Mouse (Mus musculus) liver, embryonic 14.5 days (tissue): ENCODE measurements at regions not wholly inside any gene's neighbourhood (a gene's known extent, or its start where the extent isn't known, plus 50 kb on each side); places are given as distances from the start of the nearest gene placed in this dataset.

Experiments used
- ATAC-seq: fragments of 200-750 bp; cut with Nextera tagmentation; 2 replicates; pipeline ENCODE4 v1.8.0; 2017; ENCODE audit warnings: moderate number of reproducible peaks, mild to moderate bottlenecking, moderate library complexity; ENCODE audit not compliant: insufficient read depth
- DNase-seq, 3 experiments: peaks; one replicate each; pipeline ENCODE4 v3.0.0-alpha.2; 2012 to 2013; ENCODE audit warnings: low read depth in 3 of 3, low spot score in 3 of 3
- H3K27ac ChIP-seq: fragments of 300-500 bp; sonication (generic); 2 replicates; pipeline ENCODE4 v1.5.1; 2014; ENCODE audit warnings: moderate library complexity, mild to moderate bottlenecking, control low read depth, inconsistent platforms
- H3K27me3 ChIP-seq: fragments of 300-500 bp; sonication (generic); 2 replicates; pipeline ENCODE4 v1.6.1; 2014; ENCODE audit warnings: mild to moderate bottlenecking, low read length, moderate library complexity; ENCODE audit not compliant: control insufficient read depth, insufficient read depth
- H3K36me3 ChIP-seq: fragments of 300-500 bp; sonication (generic); replicated peaks from 2 replicates; pipeline ENCODE4 v1.6.1; 2014; ENCODE audit warnings: low read depth; ENCODE audit not compliant: control insufficient read depth, insufficient read depth
- H3K4me1 ChIP-seq, 2 experiments: fragments of 200-500 bp in 1 of 2; fragments of 300-500 bp in 1 of 2; sonication (generic) in 1 of 2; replicated peaks; 2 replicates each; pipeline ENCODE4 v1.6.1; 2012 to 2014; ENCODE audit warnings: antibody characterized with exemption in 1 of 2, inconsistent platforms in 1 of 2, low read length in 1 of 2; ENCODE audit not compliant: control insufficient read depth in 2 of 2, insufficient read depth in 2 of 2
- H3K4me2 ChIP-seq: fragments of 300-500 bp; sonication (generic); 2 replicates; pipeline ENCODE4 v1.6.1; 2014; ENCODE audit warnings: low read depth, mild to moderate bottlenecking, control low read depth, moderate library complexity
- H3K4me3 ChIP-seq, 2 experiments: fragments of 200-500 bp in 1 of 2; fragments of 300-500 bp in 1 of 2; sonication (generic) in 1 of 2; 2 replicates each; pipeline ENCODE4 v1.5.1; 2012 to 2014; ENCODE audit warnings: low read depth in 2 of 2, low read length in 2 of 2, mild to moderate bottlenecking in 2 of 2, control low read depth in 1 of 2, inconsistent platforms in 1 of 2, moderate library complexity in 1 of 2; ENCODE audit not compliant: insufficient read depth in 1 of 2
- H3K9ac ChIP-seq: fragments of 300-500 bp; sonication (generic); replicated peaks from 2 replicates; pipeline ENCODE4 v1.6.1; 2014; ENCODE audit warnings: mild to moderate bottlenecking, control low read depth, moderate library complexity
- H3K9me3 ChIP-seq: fragments of 300-500 bp; sonication (generic); 2 replicates; pipeline ENCODE4 v1.6.1; 2016; ENCODE audit warnings: low read length, mixed read lengths; ENCODE audit not compliant: control insufficient read depth
- CTCF ChIP-seq: IDR thresholded peaks from 2 replicates; pipeline ENCODE4 v1.5.1; 2016; ENCODE audit warnings: antibody characterized with exemption, low read depth, control low read depth
- EP300 ChIP-seq: IDR thresholded peaks from 2 replicates; pipeline ENCODE4 v1.6.1; 2016; ENCODE audit warnings: antibody characterized with exemption, low read depth
- WGBS: fragments of 180-500 bp; shearing (Covaris S2); extraction: QIAGEN DNeasy Blood & Tissue Kit; methylation state at CpG from one replicate; pipeline ENCODE4 v1.1.7; 2014; ENCODE audit not compliant: insufficient replicate concordance; 5-methylcytosine and 5-hydroxymethylcytosine counted together

- WGBS: 72% methylated on average over 6 of the region's 6 CpGs
- no peak for ATAC-seq
Measured at GRCm38 (mm10) chr14:62071140-62071539, 221.2 kb upstream of the Rnaseh2b start.

GRCm38 (mm10) chr14:62084047-62084446 lies 208.3 kb upstream of the Rnaseh2b start:
- Histone ChIP-seq H3K4me2 (no peak overlapping the region), H3K9ac (no peak overlapping the region), H3K4me3 (no peak overlapping the region), H3K36me3 (no peaks in the 10 kb centered on the region), H3K4me1 (no peaks in the 10 kb centered on the region), H3K27ac (no peak overlapping the region), H3K27me3 (no peaks in the 10 kb centered on the region), H3K9me3 (no peaks in the 10 kb centered on the region)
- ATAC-seq (no peak), DNase-seq (no peak)
- TF ChIP-seq CTCF (no peak), EP300 (no peak)
- 45% methylated on average over 2 of the region's 2 CpGs for WGBS

More at GRCm38 (mm10) chr14:62071140-62071539, 221.2 kb upstream of the Rnaseh2b start:
- Histone ChIP-seq H3K9ac (no peak overlapping the region), H3K27me3 (no peaks in the 10 kb centered on the region), H3K4me3 (no peak overlapping the region), H3K36me3 (no peaks in the 10 kb centered on the region), H3K9me3 (no peaks in the 10 kb centered on the region), H3K27ac (no peak overlapping the region), H3K4me2 (no peak overlapping the region), H3K4me1 (no peaks in the 10 kb centered on the region)
- no peak for TF ChIP-seq CTCF
- no peak for TF ChIP-seq EP300
- DNase-seq: no peak

DNA sequence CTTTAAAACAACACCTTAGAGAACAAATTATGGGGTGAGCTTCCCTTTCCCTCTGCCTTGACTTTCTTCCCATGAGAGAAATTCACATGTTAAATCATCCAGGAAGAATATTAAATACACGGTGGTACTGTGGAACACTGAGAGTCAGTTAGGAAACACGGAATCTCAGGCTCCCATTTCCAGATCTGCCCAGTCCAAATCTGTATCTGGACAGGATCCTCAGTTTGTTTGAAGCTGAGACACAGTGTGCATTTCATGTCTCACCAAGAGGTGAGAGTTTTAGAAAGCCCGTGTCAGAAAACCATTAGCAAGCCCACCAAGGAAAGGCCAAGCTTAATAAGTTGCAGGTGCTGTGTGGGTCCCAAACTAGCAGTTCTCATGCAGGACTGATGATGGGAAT lies 204.2 kb upstream of the Rnaseh2b start:
- H3K27me3 ChIP-seq: no peaks in the 10 kb centered on the region
- H3K36me3 ChIP-seq: no peaks in the 10 kb centered on the region
- no peaks in the 10 kb centered on the region for H3K4me1 ChIP-seq
- no peak overlapping the region for H3K9ac ChIP-seq
- no peak overlapping the region for H3K4me3 ChIP-seq
- H3K9me3 ChIP-seq: no peaks in the 10 kb centered on the region
- ATAC-seq (no peak), DNase-seq (no peak)
- TF ChIP-seq CTCF (no peak), EP300 (no peak)
- 61% methylated on average over 3 of the region's 3 CpGs for WGBS
- H3K27ac ChIP-seq: no peak overlapping the region
- no peak overlapping the region for H3K4me2 ChIP-seq

DNA sequence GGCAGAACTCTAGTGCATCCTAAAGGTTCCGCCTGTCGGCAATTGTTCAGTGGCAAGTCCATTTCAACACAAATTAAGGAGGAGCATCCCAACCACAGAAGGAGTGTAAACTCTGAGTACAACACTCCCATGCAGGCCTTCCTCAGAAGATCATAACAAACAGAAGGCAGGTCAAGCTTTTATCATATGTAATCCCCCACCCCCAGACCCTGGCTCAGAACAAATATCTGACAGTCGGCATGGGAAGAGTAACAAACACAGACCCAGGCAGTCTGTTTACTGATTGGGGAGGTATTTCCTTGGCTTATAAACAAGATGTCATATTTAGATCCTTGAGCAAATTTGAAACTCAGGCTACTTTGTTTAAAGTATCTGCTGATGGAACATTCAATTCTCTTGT lies 174.9 kb upstream of the Rnaseh2b start:
- TF ChIP-seq CTCF (no peak), EP300 (no peak)
- H3K9me3 ChIP-seq: no peaks in the 10 kb centered on the region
- H3K4me1 ChIP-seq: no peaks in the 10 kb centered on the region
- no peaks in the 10 kb centered on the region for H3K36me3 ChIP-seq
- no peak overlapping the region for H3K4me2 ChIP-seq
- ATAC-seq (no peak), DNase-seq (no peak)
- WGBS: 59% methylated on average over 3 of the region's 3 CpGs
- no peaks in the 10 kb centered on the region for H3K27me3 ChIP-seq
- no peak overlapping the region for H3K9ac ChIP-seq
- H3K27ac ChIP-seq: no peak overlapping the region
- no peak overlapping the region for H3K4me3 ChIP-seq

DNA sequence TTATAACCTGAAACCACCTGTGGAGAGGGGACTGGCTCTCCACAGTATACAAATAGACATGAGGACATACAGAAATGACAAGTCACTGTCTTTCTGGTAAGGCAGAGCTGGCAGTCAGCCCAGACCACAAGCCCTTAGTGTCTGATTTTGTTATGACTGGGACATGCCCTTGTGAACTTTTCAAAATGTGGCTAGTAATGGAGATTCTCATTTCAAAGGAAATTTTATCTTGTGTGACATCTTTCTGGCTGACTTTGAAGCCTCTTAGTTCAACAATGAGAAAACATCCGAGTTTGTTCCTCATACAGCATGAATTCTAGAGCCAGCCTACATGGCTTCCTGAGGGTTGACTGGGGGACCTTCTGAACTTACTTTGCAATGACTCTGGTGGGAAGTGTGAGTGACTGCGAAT lies 173.8 kb upstream of the Rnaseh2b start:
- Histone ChIP-seq H3K27ac (no peak overlapping the region), H3K4me2 (no peak overlapping the region), H3K9me3 (no peaks in the 10 kb centered on the region), H3K36me3 (no peaks in the 10 kb centered on the region), H3K27me3 (no peaks in the 10 kb centered on the region), H3K4me1 (no peaks in the 10 kb centered on the region), H3K4me3 (no peak overlapping the region), H3K9ac (no peak overlapping the region)
- DNase-seq (no peak), ATAC-seq (no peak)
- 8% methylated on average over 2 of the region's 2 CpGs for WGBS
- no peak for TF ChIP-seq CTCF

DNA sequence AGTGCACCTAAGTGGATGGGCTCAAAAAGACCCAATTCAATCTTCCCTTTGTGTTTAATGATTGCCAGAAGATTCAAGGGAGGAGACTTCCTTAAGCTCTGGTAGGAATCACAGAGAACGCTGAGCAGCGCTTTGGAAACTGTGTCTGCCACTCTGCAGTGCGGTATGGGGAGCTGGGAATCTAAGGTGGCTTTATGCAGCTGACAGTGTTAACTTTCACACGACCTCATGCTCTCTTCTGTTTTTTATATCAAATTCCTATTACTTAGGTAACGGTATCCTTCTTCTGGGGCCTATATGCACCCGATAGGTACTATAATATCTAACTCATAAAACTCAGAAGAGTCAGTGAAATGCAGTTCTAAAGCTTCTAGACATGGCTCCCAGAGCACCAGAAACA lies 163.5 kb upstream of the Rnaseh2b start:
- TF ChIP-seq CTCF (no peak), EP300 (no peak)
- ATAC-seq: no peak

More for the DNA sequence above, 163.5 kb upstream of the Rnaseh2b start:
- H3K4me1 ChIP-seq: no peaks in the 10 kb centered on the region
- no peak overlapping the region for H3K4me3 ChIP-seq
- 60% methylated on average over 6 of the region's 6 CpGs for WGBS
- no peak overlapping the region for H3K4me2 ChIP-seq
- H3K9ac ChIP-seq: no peak overlapping the region
- no peaks in the 10 kb centered on the region for H3K27me3 ChIP-seq
- H3K36me3 ChIP-seq: no peaks in the 10 kb centered on the region
- no peak overlapping the region for H3K27ac ChIP-seq
- no peak for DNase-seq
- H3K9me3 ChIP-seq: no peaks in the 10 kb centered on the region
